Mouse (Mus musculus): Measurements from ENCODE around the gene Nuak2. TPM values are rescaled to one million over a fixed set of nuclear protein-coding genes. Genes with fewer than 3 reads are reported as not detected.
A peak's percentile ranks its signal among the peaks of the same experiment; 100 is the strongest.

The Nuak2 gene
- polyA plus RNA-seq, 1 experiment, result 2.9 TPM

- Histone ChIP-seq H3K4me3 (replicated peaks; ENCODE audit: insufficient read depth, low read depth, low read length) (no peak overlapping the region), H3K4me1 (ENCODE audit: control insufficient read depth, insufficient read depth, low read length) (peaks cover 36% of the 10 kb centered on the region), H3K27ac (ENCODE audit: insufficient read depth, low read length) (peak overlapping the region; percentile 14), H3K27me3 (ENCODE audit: control insufficient read depth, insufficient read depth, low read length) (no peaks in the 10 kb centered on the region)
- TF ChIP-seq CTCF (IDR thresholded peaks at IDR 0.05; ENCODE audit: borderline replicate concordance, insufficient read depth, low read depth, low read length) (no peak), POLR2A (IDR thresholded peaks at IDR 0.05; ENCODE audit: borderline replicate concordance, insufficient read depth, low read length) (no peak)
- peak; percentile 73 to 87 for DNase-seq
- WGBS, result 39% methylated on average over 7 of the region's 7 CpGs
These were observed 49.1 kb downstream of the Nuak2 start for GRCm38 (mm10) chr1:132364896-132365557.

GRCm38 (mm10) chr1:132365645-132366044 lies 49.7 kb downstream of the Nuak2 start:
- no peak for DNase-seq
- no peak overlapping the region for H3K4me3 ChIP-seq (replicated peaks; ENCODE audit: insufficient read depth, low read depth, low read length)
- peaks cover 37% of the 10 kb centered on the region for H3K4me1 ChIP-seq (ENCODE audit: control insufficient read depth, insufficient read depth, low read length)
- no peaks in the 10 kb centered on the region for H3K27me3 ChIP-seq (ENCODE audit: control insufficient read depth, insufficient read depth, low read length)
- no peak for TF ChIP-seq CTCF (IDR thresholded peaks at IDR 0.05; ENCODE audit: borderline replicate concordance, insufficient read depth, low read depth, low read length)
- TF ChIP-seq POLR2A (IDR thresholded peaks at IDR 0.05; ENCODE audit: borderline replicate concordance, insufficient read depth, low read length), result no peak
- WGBS, result 27% methylated on average over 4 of the region's 4 CpGs
- H3K27ac ChIP-seq (ENCODE audit: insufficient read depth, low read length), result peak overlapping the region; percentile 48; the same call in 1 of the 2 replicates

GRCm38 (mm10) chr1:132366235-132366634 lies 50.3 kb downstream of the Nuak2 start:
- H3K4me3 ChIP-seq (replicated peaks; ENCODE audit: insufficient read depth, low read depth, low read length), result no peak overlapping the region
- no peaks in the 10 kb centered on the region for H3K27me3 ChIP-seq (ENCODE audit: control insufficient read depth, insufficient read depth, low read length)
- no peak for DNase-seq
- H3K4me1 ChIP-seq (ENCODE audit: control insufficient read depth, insufficient read depth, low read length), result peaks cover 39% of the 10 kb centered on the region
- WGBS, result 60% methylated on average over 8 of the region's 8 CpGs
- TF ChIP-seq CTCF (IDR thresholded peaks at IDR 0.05; ENCODE audit: borderline replicate concordance, insufficient read depth, low read depth, low read length) (no peak), POLR2A (IDR thresholded peaks at IDR 0.05; ENCODE audit: borderline replicate concordance, insufficient read depth, low read length) (no peak)
- peak overlapping the region; percentile 48; the same call in 1 of the 2 replicates for H3K27ac ChIP-seq (ENCODE audit: insufficient read depth, low read length)

GRCm38 (mm10) chr1:132366937-132367336 lies 51.0 kb downstream of the Nuak2 start:
- TF ChIP-seq POLR2A (IDR thresholded peaks at IDR 0.05; ENCODE audit: borderline replicate concordance, insufficient read depth, low read length), result no peak
- TF ChIP-seq CTCF (IDR thresholded peaks at IDR 0.05; ENCODE audit: borderline replicate concordance, insufficient read depth, low read depth, low read length), result no peak
- H3K27ac ChIP-seq (ENCODE audit: insufficient read depth, low read length), result no peak overlapping the region
- no peak overlapping the region for H3K4me3 ChIP-seq (replicated peaks; ENCODE audit: insufficient read depth, low read depth, low read length)
- no peaks in the 10 kb centered on the region for H3K27me3 ChIP-seq (ENCODE audit: control insufficient read depth, insufficient read depth, low read length)
- DNase-seq, result no peak
- peaks cover 44% of the 10 kb centered on the region for H3K4me1 ChIP-seq (ENCODE audit: control insufficient read depth, insufficient read depth, low read length)
- WGBS, result 33% methylated on average over 6 of the region's 6 CpGs

GRCm38 (mm10) chr1:132367692-132368506 lies 52.0 kb downstream of the Nuak2 start:
- Histone ChIP-seq H3K27ac (ENCODE audit: insufficient read depth, low read length) (no peak overlapping the region; the same call in 1 of the 2 replicates), H3K27me3 (ENCODE audit: control insufficient read depth, insufficient read depth, low read length) (no peaks in the 10 kb centered on the region), H3K4me1 (ENCODE audit: control insufficient read depth, insufficient read depth, low read length) (peaks cover 47% of the 10 kb centered on the region), H3K4me3 (replicated peaks; ENCODE audit: insufficient read depth, low read depth, low read length) (no peak overlapping the region)
- DNase-seq, result peak; percentile 88 to 90
- WGBS, result 17% methylated on average over 7 of the region's 7 CpGs
- TF ChIP-seq POLR2A (IDR thresholded peaks at IDR 0.05; ENCODE audit: borderline replicate concordance, insufficient read depth, low read length), result no peak
- TF ChIP-seq CTCF (IDR thresholded peaks at IDR 0.05; ENCODE audit: borderline replicate concordance, insufficient read depth, low read depth, low read length), result peak; percentile 94

GRCm38 (mm10) chr1:132370681-132371173 lies 54.8 kb downstream of the Nuak2 start:
- no peak for TF ChIP-seq POLR2A (IDR thresholded peaks at IDR 0.05; ENCODE audit: borderline replicate concordance, insufficient read depth, low read length)
- TF ChIP-seq CTCF (IDR thresholded peaks at IDR 0.05; ENCODE audit: borderline replicate concordance, insufficient read depth, low read depth, low read length), result no peak
- Histone ChIP-seq H3K27me3 (ENCODE audit: control insufficient read depth, insufficient read depth, low read length) (no peaks in the 10 kb centered on the region), H3K4me1 (ENCODE audit: control insufficient read depth, insufficient read depth, low read length) (peaks cover 52% of the 10 kb centered on the region), H3K4me3 (replicated peaks; ENCODE audit: insufficient read depth, low read depth, low read length) (no peak overlapping the region), H3K27ac (ENCODE audit: insufficient read depth, low read length) (no peak overlapping the region)
- no peak for DNase-seq
- 55% methylated on average over 9 of the region's 9 CpGs for WGBS

- no peaks in the 10 kb centered on the region for H3K27me3 ChIP-seq (ENCODE audit: control insufficient read depth, insufficient read depth, low read length)
- peak overlapping the region; percentile 15; the same call in 1 of the 2 replicates for H3K27ac ChIP-seq (ENCODE audit: insufficient read depth, low read length)
- H3K4me3 ChIP-seq (replicated peaks; ENCODE audit: insufficient read depth, low read depth, low read length), result no peak overlapping the region
- no peak for TF ChIP-seq POLR2A (IDR thresholded peaks at IDR 0.05; ENCODE audit: borderline replicate concordance, insufficient read depth, low read length)
- TF ChIP-seq CTCF (IDR thresholded peaks at IDR 0.05; ENCODE audit: borderline replicate concordance, insufficient read depth, low read depth, low read length), result no peak
- no peak for DNase-seq
- 45% methylated on average over 8 of the region's 8 CpGs for whole genome bisulfite sequencing
- peaks cover 49% of the 10 kb centered on the region for H3K4me1 ChIP-seq (ENCODE audit: control insufficient read depth, insufficient read depth, low read length)
These were observed 55.6 kb downstream of the Nuak2 start for GRCm38 (mm10) chr1:132371298-132372081.

All from cerebellum, adult 2 months (tissue).